Mouse (Mus musculus): ENCODE measurements around the gene Chst3.
A peak's percentile ranks its signal among the peaks of the same experiment; 100 is the strongest.
"Not testable (repeated sequence)": the region's sequence is repeated elsewhere in the genome, so short reads cannot be mapped to it uniquely, and the experiment has no call there.

Chst3 gene

GRCm38 (mm10) chr10:60199378-60199777 lies 19.7 kb downstream of the Chst3 start:
- DNase-seq (ENCODE audit: low read depth, low spot score) = no peak

DNA sequence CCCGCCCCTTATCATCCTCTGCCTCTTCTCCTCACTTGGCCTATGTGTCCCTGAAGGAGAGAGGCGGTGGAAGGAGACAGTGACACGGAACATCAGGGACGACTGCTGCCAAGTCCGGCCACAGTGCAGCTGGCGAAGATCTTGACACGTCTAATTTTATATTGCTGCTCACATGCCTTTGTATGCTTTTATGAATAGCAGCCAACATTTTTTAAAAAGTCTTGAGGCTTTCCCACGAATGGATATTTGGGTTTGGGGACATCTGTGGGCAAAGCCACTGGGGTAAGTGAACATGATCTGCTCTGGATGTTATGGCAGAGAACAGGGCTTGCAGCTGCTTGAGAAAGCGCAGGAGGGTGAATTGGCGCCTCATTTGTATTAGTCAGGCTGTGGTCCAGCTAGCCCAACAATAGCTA lies 21.6 kb downstream of the Chst3 start:
- no peak for DNase-seq (ENCODE audit: low read depth, low spot score)

- no peak for DNase-seq (ENCODE audit: low read depth, low spot score)
These were observed 22.1 kb downstream of the Chst3 start for GRCm38 (mm10) chr10:60196971-60197370.

DNA sequence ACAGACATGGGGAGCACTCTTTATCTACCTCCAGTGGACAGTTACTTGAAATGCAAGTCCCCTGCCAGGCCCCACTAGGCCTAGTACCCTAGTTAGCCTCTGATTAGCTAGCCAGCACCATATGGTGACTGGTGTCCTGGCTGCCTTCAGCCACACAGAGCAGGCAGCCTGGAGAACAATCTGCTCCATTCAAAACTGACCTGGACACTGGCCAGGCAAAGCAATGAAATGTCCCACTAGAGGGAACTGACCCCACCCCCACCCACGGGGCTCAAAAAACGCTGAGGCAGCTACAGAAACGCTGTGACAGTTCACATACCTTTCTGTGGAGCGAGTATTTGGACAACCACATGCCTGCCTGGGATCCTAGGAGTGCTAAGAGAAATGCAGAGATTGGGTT lies 24.0 kb downstream of the Chst3 start:
- DNase-seq (ENCODE audit: low read depth, low spot score) = no peak

DNA sequence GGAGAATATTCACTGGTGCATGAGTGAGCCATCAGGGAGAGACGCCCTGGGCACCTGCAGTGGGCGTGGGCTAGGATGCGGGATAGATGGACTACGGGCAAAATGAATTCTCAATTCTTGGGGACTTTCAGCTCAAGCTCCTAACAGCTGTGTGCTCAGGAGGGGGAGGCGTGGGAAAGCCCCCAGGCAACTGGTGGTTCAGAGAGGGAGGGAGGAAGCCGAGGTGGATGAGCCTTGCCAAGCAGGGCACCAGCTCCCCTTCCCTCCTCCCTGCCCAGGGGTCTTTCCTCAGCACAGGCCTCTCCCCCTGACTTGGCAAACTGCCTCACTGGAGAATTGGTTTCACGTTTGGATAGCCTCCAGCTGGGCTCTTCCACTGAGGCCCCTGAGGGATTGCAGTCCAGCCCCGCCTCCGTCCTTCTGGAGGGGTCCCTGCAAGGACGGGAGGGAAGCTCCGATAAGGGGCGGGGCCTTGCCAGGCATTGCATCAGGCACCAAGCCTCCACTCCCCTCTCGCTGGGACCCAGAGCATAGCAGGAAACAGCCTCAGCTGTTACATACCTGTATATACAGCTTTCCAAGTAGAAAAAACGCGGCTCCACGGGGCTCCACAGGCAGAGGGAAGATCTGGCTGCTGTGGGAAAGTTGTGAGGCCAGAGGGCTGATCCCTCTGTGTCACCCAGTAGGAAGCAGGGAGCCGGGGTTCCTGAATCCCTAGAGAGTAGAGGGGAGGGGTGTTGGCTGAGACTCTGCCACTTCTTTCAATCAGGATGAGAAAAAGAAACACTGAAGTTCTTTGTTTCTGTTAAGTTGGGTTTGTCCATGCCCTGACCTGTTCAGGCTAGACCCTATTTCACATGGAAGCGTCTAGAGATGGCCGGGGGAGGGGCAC lies 25.3 kb downstream of the Chst3 start:
- DNase-seq (ENCODE audit: low read depth, low spot score) = peak; percentile 44

GRCm38 (mm10) chr10:60191796-60192195 lies 27.3 kb downstream of the Chst3 start:
- DNase-seq (ENCODE audit: low read depth, low spot score) = peak; percentile 72

DNA sequence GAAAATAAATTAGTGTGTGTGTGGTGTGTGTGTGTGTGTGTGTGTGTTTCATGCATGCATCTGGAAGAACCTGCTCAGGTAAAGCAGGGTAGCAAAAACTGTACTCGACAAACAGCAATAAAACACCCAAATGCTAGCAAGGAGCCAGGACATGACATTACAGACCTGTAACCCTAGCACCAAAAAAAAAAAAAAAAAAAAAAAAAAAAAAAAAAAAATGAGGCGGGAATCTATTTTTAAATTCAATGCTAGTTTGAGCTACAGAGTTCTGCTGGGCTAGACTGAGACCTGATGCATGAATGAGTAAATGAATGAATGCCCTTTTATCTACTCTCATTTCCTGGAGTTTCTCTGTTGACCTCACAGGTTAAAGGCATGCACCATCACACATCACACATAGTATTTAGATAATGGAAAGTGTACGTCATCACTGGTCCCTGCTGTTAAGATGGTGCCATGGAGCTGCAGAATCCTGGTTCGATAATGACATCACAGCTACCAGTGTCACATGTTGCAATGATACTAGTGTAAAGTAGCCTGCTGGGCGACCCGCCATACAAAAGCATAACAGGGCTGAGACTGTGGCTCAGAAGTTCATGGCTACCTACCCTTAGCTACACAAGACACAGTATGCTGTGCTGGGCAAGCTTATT lies 29.4 kb downstream of the Chst3 start:
- DNase-seq (ENCODE audit: low read depth, low spot score) = no peak

- DNase-seq (ENCODE audit: low read depth, low spot score) = no peak
These were observed 32.7 kb downstream of the Chst3 start for GRCm38 (mm10) chr10:60186191-60186945.

- no peak for DNase-seq (ENCODE audit: low read depth, low spot score)
These were observed 33.9 kb downstream of the Chst3 start for GRCm38 (mm10) chr10:60185023-60185709.

- not testable (repeated sequence) for DNase-seq (ENCODE audit: low read depth, low spot score)
These were observed 43.8 kb downstream of the Chst3 start for GRCm38 (mm10) chr10:60175306-60175705.

- DNase-seq (ENCODE audit: low read depth, low spot score) = no peak
These were observed 44.6 kb downstream of the Chst3 start for GRCm38 (mm10) chr10:60174506-60174905.

DNA sequence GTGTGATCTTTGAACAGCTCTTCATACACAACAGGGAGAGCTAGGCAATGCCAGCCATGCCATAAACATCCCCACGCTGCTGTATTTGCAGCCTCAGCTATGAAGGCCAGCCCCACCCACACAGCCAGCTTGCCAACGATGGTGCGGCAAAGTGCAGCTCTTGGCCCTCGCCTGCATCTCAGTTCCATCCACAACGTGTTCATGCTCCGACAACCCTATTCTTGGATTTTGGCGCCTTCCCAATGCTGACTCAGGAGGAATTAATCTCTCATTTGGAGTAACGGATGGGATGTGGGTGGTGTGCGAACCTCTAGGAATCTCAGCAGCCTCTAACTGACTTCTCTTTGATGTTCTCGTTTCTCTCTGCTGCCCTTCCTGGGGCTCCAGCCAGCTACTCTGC lies 46.0 kb downstream of the Chst3 start:
- no peak for DNase-seq (ENCODE audit: low read depth, low spot score)

DNA sequence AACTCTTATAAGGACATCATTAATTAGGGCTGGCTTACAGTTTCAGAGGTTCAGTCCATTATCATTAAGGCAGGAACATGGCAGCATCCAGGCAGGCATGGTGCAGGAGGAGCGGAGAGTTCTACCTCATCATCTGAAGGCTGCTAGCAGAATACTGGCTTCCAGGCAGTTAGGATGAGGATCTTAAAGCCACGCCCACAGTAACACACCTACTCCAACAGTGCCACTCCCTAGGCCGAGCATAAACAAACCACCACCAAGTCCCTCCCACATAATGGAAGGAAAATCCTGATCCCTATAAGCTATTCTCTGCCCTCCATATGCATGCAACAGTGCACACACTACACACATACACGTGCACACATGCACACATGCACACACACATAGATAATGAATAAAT lies 46.8 kb downstream of the Chst3 start:
- DNase-seq (ENCODE audit: low read depth, low spot score) = peak; percentile 54

- peak; percentile 57 for DNase-seq (ENCODE audit: low read depth, low spot score)
These were observed 47.7 kb downstream of the Chst3 start for GRCm38 (mm10) chr10:60171368-60171767.

DNA sequence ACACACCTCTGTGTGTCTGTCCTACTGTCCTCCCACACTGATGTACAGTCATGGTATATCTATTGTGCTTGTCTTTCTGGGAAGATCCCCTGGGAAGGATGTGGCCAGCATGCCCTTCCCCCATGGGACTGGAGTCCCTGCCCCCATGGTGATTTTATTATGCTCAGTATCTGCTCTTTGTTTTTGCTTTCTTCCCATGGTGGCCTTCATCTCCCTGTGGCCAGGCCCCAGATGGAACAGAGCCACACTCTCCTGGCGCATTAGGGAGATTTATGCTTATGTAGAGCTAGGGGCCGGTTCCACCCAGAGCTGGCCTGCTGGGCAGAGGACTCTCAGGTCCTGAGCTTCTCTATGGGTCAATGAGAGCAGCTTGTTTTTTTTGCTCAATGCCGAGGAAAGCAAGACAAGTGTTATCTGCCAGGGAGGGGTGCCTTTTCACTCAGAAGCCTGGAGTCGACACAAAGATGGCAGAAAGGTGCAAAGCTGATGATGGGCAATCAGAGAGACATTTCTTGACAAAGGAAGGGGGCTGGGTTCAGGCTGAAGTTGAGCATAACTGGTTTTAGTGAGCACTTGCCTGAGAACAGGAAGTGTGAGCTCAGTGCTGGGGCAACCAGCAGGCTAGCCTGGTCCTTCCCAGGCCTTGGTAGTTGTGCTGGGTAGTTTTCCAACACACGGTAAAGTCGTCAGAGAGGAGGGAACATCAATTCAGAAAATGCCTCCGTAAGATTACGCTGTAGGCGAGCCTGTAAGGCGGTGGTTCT lies 48.6 kb downstream of the Chst3 start:
- DNase-seq (ENCODE audit: low read depth, low spot score) = peak; percentile 72

DNA sequence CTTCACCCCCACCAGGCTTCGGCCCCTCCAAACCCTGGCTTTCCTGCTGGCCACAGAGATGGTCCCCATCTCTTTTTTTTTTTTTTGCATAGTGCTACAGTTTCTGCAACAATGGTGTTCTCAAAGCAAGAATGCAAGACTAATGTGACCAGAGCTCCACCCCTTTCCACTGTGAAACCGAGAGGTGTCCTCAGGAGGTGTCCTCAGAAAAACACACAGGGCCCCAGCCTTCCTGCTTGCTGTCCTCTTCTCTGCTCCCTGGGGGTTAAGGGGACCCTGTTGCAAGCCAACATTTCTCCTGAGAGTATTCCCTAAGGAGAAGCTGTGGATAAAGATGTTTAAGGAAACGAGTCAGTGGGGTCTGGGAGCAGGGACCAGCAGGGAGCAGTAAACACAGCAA lies 50.1 kb downstream of the Chst3 start:
- DNase-seq (ENCODE audit: low read depth, low spot score) = peak; percentile 91

DNA sequence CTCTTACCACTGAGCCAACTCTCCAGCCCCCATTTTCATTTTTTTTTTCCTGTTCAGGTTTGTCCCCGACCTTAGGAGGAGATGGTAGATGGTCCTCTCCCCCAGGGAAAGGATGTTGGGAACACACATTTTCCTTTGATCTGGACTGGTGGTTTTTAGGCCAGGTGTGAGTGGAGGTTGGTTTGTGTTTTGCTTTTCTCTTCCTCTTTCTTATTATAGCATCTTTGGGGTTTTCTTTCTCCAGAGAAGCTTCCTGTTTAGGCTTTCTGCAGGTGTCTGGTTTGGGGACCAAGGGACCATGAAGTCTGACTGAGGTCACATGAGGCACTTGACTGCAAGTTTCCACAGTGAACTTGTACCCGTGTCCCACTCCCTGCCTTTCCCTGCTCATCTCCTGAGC lies 50.8 kb downstream of the Chst3 start:
- DNase-seq (ENCODE audit: low read depth, low spot score) = peak; percentile 91

DNA sequence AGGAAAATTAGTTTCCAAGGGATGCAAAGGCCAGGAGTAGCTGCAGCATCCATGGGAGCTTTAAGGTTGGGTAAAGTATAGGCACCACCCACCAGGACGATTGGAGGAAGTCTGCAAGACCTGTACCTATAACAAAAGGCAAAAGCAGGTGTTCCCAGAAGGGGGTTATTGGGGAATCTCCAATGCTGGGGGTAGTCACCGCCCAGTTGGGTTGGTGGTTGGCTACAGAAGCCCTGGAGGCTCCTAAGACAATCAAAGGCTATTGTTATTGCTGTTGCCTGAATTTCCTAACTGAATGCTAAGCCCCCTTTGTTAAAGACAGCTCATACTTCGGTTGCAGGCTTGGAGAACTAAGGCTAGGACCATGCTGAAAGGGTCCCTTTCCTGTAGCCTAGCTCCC lies 53.0 kb downstream of the Chst3 start:
- DNase-seq (ENCODE audit: low read depth, low spot score) = no peak

- peak; percentile 54 for DNase-seq (ENCODE audit: low read depth, low spot score)
These were observed 54.2 kb downstream of the Chst3 start for GRCm38 (mm10) chr10:60164869-60165268.

DNA sequence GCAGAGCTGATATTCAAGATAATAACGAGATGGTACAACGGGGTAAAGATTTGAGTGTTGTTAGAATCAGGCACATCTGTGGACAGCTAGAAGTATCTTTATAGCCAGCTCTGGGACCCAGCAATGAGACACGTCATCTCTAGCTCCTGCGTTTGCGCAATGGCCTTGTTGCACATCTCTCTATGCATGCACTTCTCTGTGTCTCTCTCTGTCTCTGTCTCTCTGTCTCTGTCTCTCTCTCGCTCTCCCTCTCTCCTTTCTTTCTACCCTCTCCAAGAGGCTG lies 56.1 kb downstream of the Chst3 start:
- DNase-seq (ENCODE audit: low read depth, low spot score) = peak; percentile 85

All from A20 (cell line).